Mouse (Mus musculus) left cerebral cortex, postnatal 14 days (tissue): ENCODE data around the gene BC030867. TPM values are rescaled to one million over a fixed set of nuclear protein-coding genes. Genes with fewer than 3 reads are reported as not detected.

ENCODE experiments used
- DNase-seq, 2 experiments: peaks; one replicate each; pipeline ENCODE4 v3.0.0; 2021 to 2022; ENCODE audit warnings: low spot score in 2 of 2, mixed read lengths in 1 of 2
- intact Hi-C: fragments of 180-260 bp; cut with DNase I; formaldehyde crosslinking; loops from one replicate; pipeline ENCODE4 v1.15.1; 2025
- total RNA-seq, 2 experiments: library from RNA; stranded (reverse); gene quantifications; 2 replicates each; pipeline ENCODE4 v1.2.3; 2021

BC030867 gene
- total RNA-seq, 2 experiments from 2014 or later = 0.46 to 0.63 TPM

GRCm38 (mm10) chr11:102219994-102220346, 28.7 kb upstream of the BC030867 start:
- no peak for DNase-seq
- intact Hi-C loops = loop anchor here (5.0 kb wide), 1 partner anchor 63 kb away; the partner anchor contains the start of gene Tmem101

GRCm38 (mm10) chr11:102220451-102220850, 28.2 kb upstream of the BC030867 start:
- DNase-seq = no peak
- intact Hi-C loops = loop anchor here (5.0 kb wide), 1 partner anchor 63 kb away; the partner anchor contains the start of gene Tmem101

- no peak for DNase-seq
- intact Hi-C loops = loop anchor here (5.0 kb wide), 1 partner anchor 64 kb away; the partner anchor contains the start of gene Tmem101
These were observed 27.3 kb upstream of the BC030867 start for GRCm38 (mm10) chr11:102221243-102221953.

- intact Hi-C loops = loop anchor here (5.0 kb wide), 1 partner anchor 65 kb away; the partner anchor contains the start of gene Tmem101
- DNase-seq = no peak
These were observed 26.7 kb upstream of the BC030867 start for GRCm38 (mm10) chr11:102221954-102222351.

GRCm38 (mm10) chr11:102223166-102223565, 25.5 kb upstream of the BC030867 start:
- DNase-seq = peak in 1 of 2 experiments; percentile 66
- intact Hi-C loops = loop anchor here (5.0 kb wide), 1 partner anchor 66 kb away; the partner anchor contains the start of gene Tmem101

GRCm38 (mm10) chr11:102224686-102225085, 24.0 kb upstream of the BC030867 start:
- intact Hi-C loops = loop anchor here (5.0 kb wide), 2 partner anchors 37 to 67 kb away; partner anchors contain the start of genes G6pc3, Lsm12 and Tmem101

GRCm38 (mm10) chr11:102225221-102225620, 23.5 kb upstream of the BC030867 start:
- intact Hi-C loops = loop anchor here (5.0 kb wide), 1 partner anchor 38 kb away; the partner anchor contains the start of genes G6pc3 and Lsm12
- no peak for DNase-seq

More at GRCm38 (mm10) chr11:102224686-102225085, 24.0 kb upstream of the BC030867 start:
- DNase-seq = no peak

GRCm38 (mm10) chr11:102226067-102226978, 22.4 kb upstream of the BC030867 start:
- no peak for DNase-seq
- intact Hi-C loops = loop anchor here (5.0 kb wide), 1 partner anchor 39 kb away; the partner anchor contains the start of genes G6pc3 and Lsm12

- intact Hi-C loops = loop anchor here (5.0 kb wide), 1 partner anchor 40 kb away; the partner anchor contains the start of genes G6pc3 and Lsm12
- no peak for DNase-seq
These were observed 21.2 kb upstream of the BC030867 start for GRCm38 (mm10) chr11:102227270-102228190.

- DNase-seq = no peak
- intact Hi-C loops = loop anchor here (5.0 kb wide), 1 partner anchor 41 kb away; the partner anchor contains the start of genes G6pc3 and Lsm12
These were observed 20.5 kb upstream of the BC030867 start for GRCm38 (mm10) chr11:102228191-102228545.

- intact Hi-C loops = loop anchor here (5.0 kb wide), 1 partner anchor 41 kb away; the partner anchor contains the start of genes G6pc3 and Lsm12
- DNase-seq = no peak
These were observed 19.9 kb upstream of the BC030867 start for GRCm38 (mm10) chr11:102228646-102229268.

GRCm38 (mm10) chr11:102229331-102229953, 19.2 kb upstream of the BC030867 start:
- intact Hi-C loops = loop anchor here (5.0 kb wide), 1 partner anchor 42 kb away; the partner anchor contains the start of genes G6pc3 and Lsm12
- DNase-seq = no peak

- intact Hi-C loops = no loop called here
- peak; percentile 99 for DNase-seq
These were observed 18.5 kb upstream of the BC030867 start, which contains the start of gene Hdac5 for GRCm38 (mm10) chr11:102230006-102230741. Gene Hdac5 (minus strand): TSS chr11:102230166.

GRCm38 (mm10) chr11:102236022-102236421, 12.7 kb upstream of the BC030867 start:
- no peak for DNase-seq
- intact Hi-C loops = no loop called here

- DNase-seq = no peak
- intact Hi-C loops = no loop called here
These were observed 8.0 kb upstream of the BC030867 start for GRCm38 (mm10) chr11:102240636-102241035.

GRCm38 (mm10) chr11:102241246-102241645, 7.4 kb upstream of the BC030867 start:
- no peak for DNase-seq
- intact Hi-C loops = no loop called here

GRCm38 (mm10) chr11:102241874-102242273, 6.8 kb upstream of the BC030867 start:
- intact Hi-C loops = no loop called here

More at GRCm38 (mm10) chr11:102241874-102242273, 6.8 kb upstream of the BC030867 start:
- no peak for DNase-seq
